Mouse (Mus musculus): ENCODE data around the gene Upk3b. TPM values are rescaled to one million over a fixed set of nuclear protein-coding genes. Genes with fewer than 3 reads are reported as not detected.

Upk3b gene
- polyA plus RNA-seq, 1 experiment = 0.11 TPM

DNA sequence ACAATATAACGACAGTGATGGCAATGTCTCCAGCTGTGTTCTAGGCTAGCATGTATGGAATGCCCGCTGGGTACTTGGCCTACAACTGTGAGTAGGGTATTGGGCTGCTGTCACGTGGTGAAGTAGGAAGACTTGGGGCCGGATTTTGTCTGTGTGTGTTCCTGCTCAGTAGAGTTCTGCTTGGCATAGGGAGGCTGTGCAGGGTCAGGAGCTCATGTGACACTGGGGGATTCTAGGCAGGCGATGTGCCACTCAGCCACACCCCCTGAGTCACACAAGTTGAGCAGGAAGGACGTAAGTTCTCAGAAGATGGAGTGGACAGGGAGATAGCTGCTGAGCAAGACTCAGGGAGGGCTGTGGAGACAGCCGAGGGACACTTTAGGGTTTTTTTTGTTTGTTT, 30.6 kb upstream of the Upk3b start:
- no peak for TF ChIP-seq POLR2A (IDR thresholded peaks at IDR 0.05; ENCODE audit: borderline replicate concordance, extremely low read depth, insufficient read depth, insufficient read length, poor library complexity, severe bottlenecking)
- no peak for TF ChIP-seq CTCF (IDR thresholded peaks at IDR 0.05; ENCODE audit: borderline replicate concordance, extremely low read depth, insufficient read depth, insufficient read length)
- DNase-seq (ENCODE audit: low read depth) = no peak

DNA sequence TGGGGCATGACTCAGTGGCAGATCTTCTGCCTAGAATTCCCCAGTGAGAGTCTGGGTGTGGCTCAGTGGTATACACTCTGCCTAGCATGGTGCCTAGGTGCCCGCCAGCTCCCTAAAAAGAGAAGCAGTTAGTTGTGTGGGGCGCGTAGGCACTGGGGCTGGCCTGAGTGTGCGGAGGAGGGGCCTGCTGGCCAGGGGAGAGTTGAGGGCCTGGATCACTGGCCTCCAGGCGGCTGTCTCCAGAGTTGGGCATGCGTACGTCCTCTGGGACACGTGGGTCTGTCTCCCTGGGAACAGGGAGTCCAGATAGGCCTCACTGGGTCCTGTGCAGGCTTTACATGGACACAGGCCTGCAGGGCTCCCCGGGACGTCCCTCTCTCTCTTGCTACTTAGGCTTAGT, 23.4 kb upstream of the Upk3b start:
- no peak for TF ChIP-seq POLR2A (IDR thresholded peaks at IDR 0.05; ENCODE audit: borderline replicate concordance, extremely low read depth, insufficient read depth, insufficient read length, poor library complexity, severe bottlenecking)
- no peak for TF ChIP-seq CTCF (IDR thresholded peaks at IDR 0.05; ENCODE audit: borderline replicate concordance, extremely low read depth, insufficient read depth, insufficient read length)
- DNase-seq (ENCODE audit: low read depth) = no peak

DNA sequence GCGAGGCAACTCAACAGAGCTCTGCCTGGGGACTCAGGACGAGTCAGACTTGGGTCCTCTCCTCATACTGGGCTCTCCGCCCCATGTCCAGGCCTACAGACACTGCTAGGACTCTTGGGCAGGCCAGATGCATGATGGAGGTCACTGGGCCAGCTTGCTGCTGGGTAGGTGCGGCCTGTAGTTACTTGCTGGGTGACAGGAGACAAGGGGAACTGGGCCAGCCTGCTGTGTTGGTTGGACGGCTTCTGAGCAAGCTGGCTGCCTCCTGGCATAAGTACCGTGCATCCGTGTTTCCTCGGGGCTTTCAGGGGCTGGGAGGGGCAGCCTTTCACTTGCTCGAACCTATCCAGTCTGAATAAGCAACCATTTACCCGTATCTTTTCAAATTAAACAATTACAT, 22.7 kb upstream of the Upk3b start:
- no peak for TF ChIP-seq POLR2A (IDR thresholded peaks at IDR 0.05; ENCODE audit: borderline replicate concordance, extremely low read depth, insufficient read depth, insufficient read length, poor library complexity, severe bottlenecking)
- DNase-seq (ENCODE audit: low read depth) = peak; percentile 45

DNA sequence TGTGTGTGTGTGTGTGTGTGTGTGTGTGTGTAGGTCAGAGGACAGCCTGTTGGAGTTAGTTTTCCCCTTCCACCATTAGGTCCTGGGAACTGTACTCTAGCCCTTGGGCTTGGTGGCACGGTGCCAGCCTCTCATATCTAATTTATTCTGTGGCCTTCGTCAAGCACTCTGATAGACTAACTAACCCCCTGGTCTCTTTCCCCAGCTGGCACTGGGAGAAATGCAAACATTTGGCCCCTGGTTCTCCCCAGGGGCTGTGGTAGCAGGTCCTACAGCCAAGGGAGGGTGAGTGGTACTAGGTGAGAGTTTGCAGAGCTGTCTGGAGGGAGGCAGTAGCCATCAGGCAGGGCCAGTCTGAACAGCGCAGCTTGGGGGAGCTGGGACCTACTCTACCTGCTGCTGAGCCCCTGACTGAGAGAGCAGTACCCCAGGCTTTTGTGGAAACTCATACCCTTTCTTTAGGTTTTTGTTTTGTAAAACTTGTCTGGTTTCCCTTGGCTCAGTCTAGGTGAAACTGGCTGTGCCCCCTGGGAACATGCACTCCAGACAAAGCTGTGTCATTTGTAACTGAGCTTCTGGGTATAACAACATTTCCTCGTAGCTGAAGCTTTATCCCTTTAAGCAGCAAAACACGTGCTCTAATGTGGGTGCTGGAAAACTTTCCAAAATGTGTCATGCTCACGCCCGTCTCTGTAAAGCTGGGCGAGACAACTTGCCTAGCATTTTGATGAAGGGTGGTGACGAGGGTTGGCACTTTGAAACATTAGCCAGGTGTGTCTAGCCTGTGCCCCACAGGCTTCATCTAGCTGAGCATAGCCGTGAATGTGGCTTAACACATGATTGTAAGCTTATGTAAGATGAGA, 22.1 kb upstream of the Upk3b start:
- DNase-seq (ENCODE audit: low read depth) = peak; percentile 62
- TF ChIP-seq CTCF (IDR thresholded peaks at IDR 0.05; ENCODE audit: borderline replicate concordance, extremely low read depth, insufficient read depth, insufficient read length) = no peak
- TF ChIP-seq POLR2A (IDR thresholded peaks at IDR 0.05; ENCODE audit: borderline replicate concordance, extremely low read depth, insufficient read depth, insufficient read length, poor library complexity, severe bottlenecking) = no peak

DNA sequence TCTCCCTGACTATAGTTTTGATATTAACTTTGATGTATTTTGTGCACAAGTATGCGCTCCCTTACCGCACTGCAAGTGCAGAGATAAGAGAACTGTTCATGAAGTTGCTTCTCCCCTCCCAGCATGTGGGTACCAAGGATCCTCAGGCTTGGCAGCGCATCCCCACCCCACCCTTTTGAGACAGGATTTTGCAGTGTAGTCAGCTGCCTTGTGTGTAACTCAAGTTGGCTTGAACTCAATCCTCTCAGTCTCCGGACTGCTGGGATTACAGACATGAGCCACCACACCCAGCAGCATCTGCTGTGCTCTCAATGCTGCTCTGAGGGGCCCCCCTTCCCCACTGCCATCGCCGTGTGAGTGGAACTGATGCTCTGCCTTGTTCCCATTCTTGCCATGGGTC, 21.0 kb upstream of the Upk3b start:
- TF ChIP-seq POLR2A (IDR thresholded peaks at IDR 0.05; ENCODE audit: borderline replicate concordance, extremely low read depth, insufficient read depth, insufficient read length, poor library complexity, severe bottlenecking) = no peak
- TF ChIP-seq CTCF (IDR thresholded peaks at IDR 0.05; ENCODE audit: borderline replicate concordance, extremely low read depth, insufficient read depth, insufficient read length) = no peak
- DNase-seq (ENCODE audit: low read depth) = peak; percentile 58

DNA sequence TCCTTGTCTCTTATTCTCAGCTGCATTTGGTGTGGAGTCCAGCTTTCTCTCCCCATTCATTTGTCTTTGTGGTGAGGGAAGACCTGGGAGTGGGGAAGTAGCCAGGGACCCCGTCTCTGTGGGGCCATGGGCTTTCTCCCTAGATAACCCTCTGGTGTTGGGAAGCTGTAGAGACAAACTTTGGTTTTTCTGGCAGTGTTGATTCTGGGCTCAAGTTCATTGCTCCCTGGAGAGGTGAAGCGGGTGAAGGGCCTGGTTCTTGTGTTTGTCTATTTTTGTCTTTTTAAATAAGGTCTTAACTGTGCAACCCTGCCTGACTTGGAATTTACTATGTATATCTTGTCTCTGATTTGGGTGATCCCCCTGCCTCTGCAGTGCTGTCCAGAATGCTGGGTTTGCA, 19.6 kb upstream of the Upk3b start:
- no peak for TF ChIP-seq POLR2A (IDR thresholded peaks at IDR 0.05; ENCODE audit: borderline replicate concordance, extremely low read depth, insufficient read depth, insufficient read length, poor library complexity, severe bottlenecking)

DNA sequence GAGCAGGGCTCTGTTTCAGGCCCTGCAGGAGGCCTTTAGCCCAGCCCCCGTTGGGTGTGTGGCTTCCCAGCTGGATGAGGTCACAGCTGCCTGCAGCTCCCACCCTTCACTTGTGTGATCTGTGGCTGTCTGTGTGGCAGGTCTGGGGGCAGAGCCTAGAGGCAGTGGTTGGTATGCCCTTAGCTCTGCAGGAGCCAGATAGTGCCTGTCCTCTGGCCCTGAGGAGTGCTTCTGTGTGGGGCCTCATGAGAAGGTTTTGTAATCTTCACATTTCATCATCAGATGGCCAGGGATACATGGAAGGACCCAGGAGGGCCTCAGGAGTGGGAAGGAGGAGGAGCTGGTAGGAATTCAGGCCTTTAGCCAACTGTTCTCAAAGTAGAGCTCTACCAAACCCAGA, 18.4 kb upstream of the Upk3b start:
- DNase-seq (ENCODE audit: low read depth) = no peak
- TF ChIP-seq POLR2A (IDR thresholded peaks at IDR 0.05; ENCODE audit: borderline replicate concordance, extremely low read depth, insufficient read depth, insufficient read length, poor library complexity, severe bottlenecking) (no peak), CTCF (IDR thresholded peaks at IDR 0.05; ENCODE audit: borderline replicate concordance, extremely low read depth, insufficient read depth, insufficient read length) (no peak)

More for the DNA sequence above, 19.6 kb upstream of the Upk3b start:
- DNase-seq (ENCODE audit: low read depth) = no peak

DNA sequence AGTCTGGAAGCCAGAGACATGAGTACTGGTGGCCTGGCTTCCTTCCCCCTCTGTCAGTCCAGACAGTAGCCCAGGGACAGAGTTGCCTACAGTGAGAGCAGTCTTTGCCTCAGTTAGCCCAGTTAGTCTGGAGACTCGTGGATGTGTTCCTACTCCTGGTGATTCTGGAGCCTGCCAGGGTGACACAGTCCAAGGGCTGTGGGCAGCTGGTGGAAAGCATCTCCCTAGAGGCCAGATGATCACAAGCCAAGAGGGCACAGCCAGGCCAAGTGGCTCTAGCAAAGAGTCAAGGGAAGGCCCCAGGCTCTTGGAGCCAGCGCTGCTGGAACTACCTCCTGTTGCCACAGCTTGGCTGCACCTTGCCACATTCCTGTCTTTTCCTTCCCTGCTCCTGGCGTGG, 12.6 kb upstream of the Upk3b start:
- no peak for DNase-seq (ENCODE audit: low read depth)
- TF ChIP-seq CTCF (IDR thresholded peaks at IDR 0.05; ENCODE audit: borderline replicate concordance, extremely low read depth, insufficient read depth, insufficient read length) (no peak), POLR2A (IDR thresholded peaks at IDR 0.05; ENCODE audit: borderline replicate concordance, extremely low read depth, insufficient read depth, insufficient read length, poor library complexity, severe bottlenecking) (no peak)

DNA sequence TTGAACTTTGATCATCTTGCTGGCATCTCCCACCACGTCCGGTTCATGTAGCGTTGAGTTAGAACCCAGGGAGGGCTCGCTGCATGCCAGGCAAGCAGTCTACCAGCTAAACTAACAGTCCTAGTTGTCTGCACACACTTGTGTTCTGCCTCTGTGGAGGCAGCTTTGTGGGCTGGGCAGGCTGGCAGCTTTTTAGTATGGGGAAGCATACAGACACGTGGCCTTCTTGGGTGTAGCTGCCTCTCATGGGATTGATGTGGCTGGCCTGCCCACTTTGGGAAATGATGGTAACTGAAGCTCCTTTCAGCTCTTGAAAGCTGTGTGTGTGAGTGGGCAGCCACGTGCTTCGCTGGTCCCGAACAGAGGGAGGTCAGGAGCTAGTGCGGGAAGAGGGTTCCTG, 11.4 kb upstream of the Upk3b start:
- TF ChIP-seq POLR2A (IDR thresholded peaks at IDR 0.05; ENCODE audit: borderline replicate concordance, extremely low read depth, insufficient read depth, insufficient read length, poor library complexity, severe bottlenecking) = no peak
- no peak for TF ChIP-seq CTCF (IDR thresholded peaks at IDR 0.05; ENCODE audit: borderline replicate concordance, extremely low read depth, insufficient read depth, insufficient read length)
- DNase-seq (ENCODE audit: low read depth) = no peak

DNA sequence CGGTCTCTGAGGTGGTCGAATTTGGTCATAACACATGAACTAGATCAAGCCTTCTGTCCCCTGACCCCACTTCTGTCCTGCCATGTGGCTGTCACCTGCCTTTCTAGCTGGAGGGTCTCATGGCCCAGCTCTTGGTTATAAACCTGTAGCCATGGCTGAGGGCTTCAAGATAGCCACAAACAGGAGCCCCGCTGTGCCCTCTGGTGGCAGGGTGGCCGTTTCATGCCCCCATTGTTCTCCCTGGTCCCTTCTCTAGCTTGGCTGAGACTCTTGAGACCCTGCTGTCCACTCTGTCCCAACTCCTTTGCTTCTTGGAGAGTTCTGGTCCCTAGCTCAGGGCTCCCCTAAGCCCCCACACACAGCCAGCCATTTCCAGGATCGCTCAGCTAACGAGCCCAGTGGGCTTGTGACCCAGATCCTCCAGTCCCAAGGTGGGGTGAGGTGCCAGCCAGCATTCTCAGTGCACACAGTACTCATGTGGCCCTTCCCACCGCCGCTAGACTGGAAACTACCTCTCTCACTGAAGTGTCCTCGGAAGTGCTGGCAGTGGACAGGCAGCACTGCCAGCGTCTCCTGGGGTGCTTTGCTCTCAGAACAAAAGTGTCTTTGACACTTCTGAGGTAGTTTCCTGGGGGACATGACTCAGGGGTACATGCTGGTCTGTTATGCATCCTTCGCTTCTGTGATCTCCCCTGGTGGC, 10.5 kb upstream of the Upk3b start:
- TF ChIP-seq POLR2A (IDR thresholded peaks at IDR 0.05; ENCODE audit: borderline replicate concordance, extremely low read depth, insufficient read depth, insufficient read length, poor library complexity, severe bottlenecking) (no peak), CTCF (IDR thresholded peaks at IDR 0.05; ENCODE audit: borderline replicate concordance, extremely low read depth, insufficient read depth, insufficient read length) (no peak)
- no peak for DNase-seq (ENCODE audit: low read depth)

DNA sequence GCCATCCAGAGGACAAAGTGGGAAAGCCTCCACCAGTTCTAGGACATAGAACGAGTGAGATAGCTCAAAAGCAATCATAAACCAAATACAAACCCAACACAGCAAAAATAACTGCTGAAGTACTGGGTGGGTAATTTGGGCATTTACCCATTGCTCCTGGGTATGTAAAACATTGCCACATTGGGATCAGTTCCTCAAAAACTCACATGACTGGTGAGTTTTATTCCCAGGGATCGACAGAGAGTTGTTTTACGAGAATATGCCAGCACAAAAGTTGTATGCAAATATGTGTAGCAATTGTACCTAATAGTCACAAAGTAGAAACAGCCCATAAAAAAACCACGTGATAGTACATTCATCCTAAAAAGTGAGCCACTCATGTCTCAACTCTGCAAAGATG, 3.4 kb upstream of the Upk3b start:
- no peak for DNase-seq (ENCODE audit: low read depth)

DNA sequence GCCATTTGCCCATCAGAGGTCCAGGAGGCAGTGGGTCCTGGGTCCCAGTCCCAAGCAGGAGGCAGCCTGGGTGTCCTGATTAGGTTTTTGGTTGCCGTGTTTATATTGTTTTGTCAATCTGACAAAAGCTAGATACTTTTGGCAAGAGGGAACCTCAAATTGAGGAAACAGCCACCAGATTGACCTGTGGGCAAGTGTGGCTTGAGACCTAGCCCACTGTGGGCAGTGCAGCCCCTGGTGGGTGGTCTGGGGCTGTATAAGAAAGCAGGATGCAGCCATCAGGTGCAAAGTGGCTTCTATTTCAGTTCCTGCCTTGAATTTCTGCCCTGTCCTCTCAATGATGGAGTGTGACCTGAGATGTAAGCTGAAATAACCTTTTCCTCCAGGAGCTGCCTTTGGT, 3.0 kb upstream of the Upk3b start:
- DNase-seq (ENCODE audit: low read depth) = no peak
- TF ChIP-seq POLR2A (IDR thresholded peaks at IDR 0.05; ENCODE audit: borderline replicate concordance, extremely low read depth, insufficient read depth, insufficient read length, poor library complexity, severe bottlenecking) (no peak), CTCF (IDR thresholded peaks at IDR 0.05; ENCODE audit: borderline replicate concordance, extremely low read depth, insufficient read depth, insufficient read length) (no peak)

More for the DNA sequence above, 3.4 kb upstream of the Upk3b start:
- TF ChIP-seq POLR2A (IDR thresholded peaks at IDR 0.05; ENCODE audit: borderline replicate concordance, extremely low read depth, insufficient read depth, insufficient read length, poor library complexity, severe bottlenecking) (no peak), CTCF (IDR thresholded peaks at IDR 0.05; ENCODE audit: borderline replicate concordance, extremely low read depth, insufficient read depth, insufficient read length) (no peak)
